Mouse (Mus musculus) myocyte (in vitro differentiated cells): ENCODE measurements at regions not wholly inside any gene's neighbourhood (a gene's known extent, or its start where the extent isn't known, plus 50 kb on each side); places are given as distances from the start of the nearest gene placed in this dataset.

Experiments used
- H3K27me3 ChIP-seq: one replicate; pipeline ENCODE4 v1.6.1; 2011; ENCODE audit not compliant: control insufficient read depth, insufficient read depth, insufficient read length
- H3K36me3 ChIP-seq: one replicate; pipeline ENCODE4 v1.6.1; 2011; ENCODE audit not compliant: control insufficient read depth, insufficient read depth
- H3K4me2 ChIP-seq: one replicate; pipeline ENCODE4 v1.6.1; 2011; ENCODE audit warnings: low read depth, control low read depth
- H3K4me3 ChIP-seq: one replicate; pipeline ENCODE4 v1.5.1; 2011; ENCODE audit warnings: mild to moderate bottlenecking, control low read depth, moderate library complexity
- H3K79me2 ChIP-seq: one replicate; pipeline ENCODE4 v1.6.1; 2011; ENCODE audit not compliant: control insufficient read depth, insufficient read depth
- H3ac ChIP-seq: one replicate; pipeline ENCODE4 v1.6.1; 2011; ENCODE audit not compliant: control insufficient read depth, insufficient read length
- CEBPB ChIP-seq: IDR thresholded peaks from 2 replicates; pipeline ENCODE4 v1.6.1; 2011; ENCODE audit warnings: mild to moderate bottlenecking, moderate library complexity; ENCODE audit not compliant: poor library complexity, insufficient read depth, severe bottlenecking
- E2F4 ChIP-seq: IDR thresholded peaks from one replicate; pipeline ENCODE4 v1.6.1; 2011; ENCODE audit warnings: mild to moderate bottlenecking, control low read depth, moderate library complexity; ENCODE audit not compliant: insufficient read depth
- MAX ChIP-seq: IDR thresholded peaks from one replicate; pipeline ENCODE4 v1.6.1; 2011; ENCODE audit warnings: low read depth, mild to moderate bottlenecking, control low read depth
- MYOD1 ChIP-seq, 3 experiments: IDR thresholded peaks; one replicate each; pipeline ENCODE4 v1.6.1; 2011; ENCODE audit warnings: control low read depth in 2 of 3, low read depth in 2 of 3, mild to moderate bottlenecking in 2 of 3, moderate library complexity in 1 of 3; ENCODE audit not compliant: insufficient read length in 2 of 3, control insufficient read depth in 1 of 3
- MYOG ChIP-seq, 3 experiments: IDR thresholded peaks; one replicate each; pipeline ENCODE4 v1.6.1; 2011; ENCODE audit warnings: control low read depth in 2 of 3, low read depth in 2 of 3, mild to moderate bottlenecking in 2 of 3; ENCODE audit not compliant: insufficient read length in 2 of 3, control insufficient read depth in 1 of 3, insufficient read depth in 1 of 3
- POLR2A ChIP-seq: IDR thresholded peaks from one replicate; pipeline ENCODE4 v1.6.1; 2011; ENCODE audit warnings: low read depth, mild to moderate bottlenecking, control low read depth, moderate library complexity; ENCODE audit not compliant: insufficient read length
- POLR2AphosphoS2 ChIP-seq: IDR thresholded peaks from one replicate; pipeline ENCODE4 v1.6.1; 2011; ENCODE audit warnings: low read depth, control low read depth; ENCODE audit not compliant: insufficient read length
- REST ChIP-seq: IDR thresholded peaks from one replicate; pipeline ENCODE4 v1.6.1; 2011; ENCODE audit warnings: mild to moderate bottlenecking, control low read depth, moderate library complexity; ENCODE audit not compliant: insufficient read depth, insufficient read length
- SRF ChIP-seq: IDR thresholded peaks from one replicate; pipeline ENCODE4 v1.6.1; 2011; ENCODE audit warnings: low read depth; ENCODE audit not compliant: control insufficient read depth, insufficient read length
- TCF12 ChIP-seq: IDR thresholded peaks from one replicate; pipeline ENCODE4 v1.6.1; 2011; ENCODE audit warnings: mild to moderate bottlenecking, control low read depth; ENCODE audit not compliant: poor library complexity, insufficient read depth, severe bottlenecking
- TCF3 ChIP-seq: IDR thresholded peaks from one replicate; pipeline ENCODE4 v1.6.1; 2011; ENCODE audit warnings: low read depth, control low read depth; ENCODE audit not compliant: insufficient read length
- USF1 ChIP-seq: IDR thresholded peaks from one replicate; pipeline ENCODE4 v1.6.1; 2011; ENCODE audit warnings: low read depth, mild to moderate bottlenecking, control low read depth, moderate library complexity

DNA sequence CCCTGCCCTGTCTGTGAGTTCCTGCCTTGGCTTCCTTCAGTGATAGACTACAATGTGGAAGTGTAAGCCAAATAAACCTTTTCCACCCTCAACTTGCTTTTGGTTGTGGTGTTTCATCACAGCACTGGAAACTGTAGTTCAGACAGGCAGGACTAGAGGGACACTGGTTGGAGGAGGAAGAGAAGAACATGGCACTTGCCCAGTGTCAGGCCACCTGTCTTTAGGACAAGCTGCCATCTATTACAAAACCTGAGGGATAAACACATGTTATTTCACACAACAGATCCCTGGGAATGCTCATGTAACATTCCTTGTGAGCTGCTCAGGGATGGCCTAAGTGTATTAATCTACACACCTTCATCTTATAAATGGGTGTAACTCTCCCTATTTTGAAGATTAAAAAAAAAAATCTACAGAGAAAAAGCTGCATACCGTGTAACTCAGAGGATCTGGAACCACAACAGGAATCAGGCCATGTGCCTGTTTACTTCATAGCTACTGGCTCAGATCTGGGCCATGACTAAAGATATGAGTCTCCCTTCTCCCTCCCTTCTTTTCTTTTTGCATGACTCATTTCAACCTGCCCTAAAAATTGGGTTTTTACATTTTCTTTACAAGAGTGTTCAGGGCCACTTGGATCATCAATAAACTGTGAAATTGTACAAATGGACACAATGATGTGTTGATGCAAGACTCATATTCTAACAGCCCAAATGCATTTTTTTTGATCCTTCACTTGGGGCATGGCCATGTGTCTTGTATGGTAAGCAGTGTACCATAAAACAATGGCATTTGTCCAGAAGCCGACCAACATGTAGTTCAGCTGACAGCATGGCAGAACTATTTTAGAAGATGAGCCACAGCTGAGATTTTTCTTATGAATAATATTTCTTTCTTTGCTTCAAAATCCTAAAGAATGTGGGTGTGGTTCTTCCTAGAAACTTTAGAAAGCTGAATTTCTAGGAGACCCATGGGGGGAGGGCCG is 513.1 kb downstream of the Adam3 start:
- Histone ChIP-seq H3K4me2 (no peak overlapping the region), H3K27me3 (no peaks in the 10 kb centered on the region), H3K4me3 (no peak overlapping the region), H3K36me3 (no peaks in the 10 kb centered on the region), H3ac (no peak overlapping the region), H3K79me2 (no peaks in the 10 kb centered on the region)
- no peak for TF ChIP-seq USF1
- TF ChIP-seq CEBPB, result no peak
- no peak for TF ChIP-seq TCF3
- TF ChIP-seq MYOD1 (IDR thresholded peaks at IDR 0.05; ENCODE audit: control insufficient read depth in 1 of 3, insufficient read length in 2 of 3, low read depth in 2 of 3), result no peak
- TF ChIP-seq SRF, result no peak
- no peak for TF ChIP-seq E2F4
- no peak for TF ChIP-seq MYOG (IDR thresholded peaks at IDR 0.05; ENCODE audit: control insufficient read depth in 1 of 3, insufficient read depth in 1 of 3, insufficient read length in 2 of 3, low read depth in 2 of 3)
- TF ChIP-seq POLR2AphosphoS2, result no peak
- TF ChIP-seq TCF12, result no peak
- TF ChIP-seq POLR2A, result no peak
- TF ChIP-seq REST, result no peak
- TF ChIP-seq MAX, result no peak

DNA sequence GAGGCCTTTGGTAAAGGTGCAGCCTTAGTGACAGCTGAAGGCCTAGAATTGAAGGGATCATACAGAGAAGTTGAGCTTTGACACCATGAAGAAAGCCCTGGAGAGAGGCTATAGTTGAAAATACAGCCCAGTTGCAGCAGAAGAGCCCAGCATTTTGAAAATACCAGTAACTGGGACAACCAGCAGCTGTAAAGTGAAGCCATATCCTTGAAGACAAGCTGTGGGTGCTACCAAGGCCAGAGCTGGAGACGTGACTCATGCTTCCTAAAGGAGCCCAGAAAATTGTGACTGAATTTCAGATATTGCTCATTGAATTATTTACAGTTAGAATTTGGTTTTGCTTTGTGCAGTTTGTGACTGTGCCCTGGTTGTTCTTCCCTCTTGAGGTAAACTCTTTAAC is 514.6 kb downstream of the Adam3 start:
- Histone ChIP-seq H3K36me3 (no peaks in the 10 kb centered on the region), H3K4me3 (no peak overlapping the region), H3K27me3 (no peaks in the 10 kb centered on the region), H3ac (no peak overlapping the region), H3K4me2 (no peak overlapping the region), H3K79me2 (no peaks in the 10 kb centered on the region)
- TF ChIP-seq TCF12 (no peak), POLR2A (no peak), SRF (no peak), REST (no peak), POLR2AphosphoS2 (no peak), MYOD1 (IDR thresholded peaks at IDR 0.05; ENCODE audit: control insufficient read depth in 1 of 3, insufficient read length in 2 of 3, low read depth in 2 of 3) (no peak), TCF3 (no peak), CEBPB (no peak), USF1 (no peak), E2F4 (no peak), MYOG (IDR thresholded peaks at IDR 0.05; ENCODE audit: control insufficient read depth in 1 of 3, insufficient read depth in 1 of 3, insufficient read length in 2 of 3, low read depth in 2 of 3) (no peak), MAX (no peak)
